Mouse (Mus musculus): Measurements from ENCODE around the gene Vpreb1.
A peak's percentile ranks its signal among the peaks of the same experiment; 100 is the strongest.
"Not testable (repeated sequence)": the region's sequence is repeated elsewhere in the genome, so short reads cannot be mapped to it uniquely, and the experiment has no call there.

Gene Vpreb1

DNA sequence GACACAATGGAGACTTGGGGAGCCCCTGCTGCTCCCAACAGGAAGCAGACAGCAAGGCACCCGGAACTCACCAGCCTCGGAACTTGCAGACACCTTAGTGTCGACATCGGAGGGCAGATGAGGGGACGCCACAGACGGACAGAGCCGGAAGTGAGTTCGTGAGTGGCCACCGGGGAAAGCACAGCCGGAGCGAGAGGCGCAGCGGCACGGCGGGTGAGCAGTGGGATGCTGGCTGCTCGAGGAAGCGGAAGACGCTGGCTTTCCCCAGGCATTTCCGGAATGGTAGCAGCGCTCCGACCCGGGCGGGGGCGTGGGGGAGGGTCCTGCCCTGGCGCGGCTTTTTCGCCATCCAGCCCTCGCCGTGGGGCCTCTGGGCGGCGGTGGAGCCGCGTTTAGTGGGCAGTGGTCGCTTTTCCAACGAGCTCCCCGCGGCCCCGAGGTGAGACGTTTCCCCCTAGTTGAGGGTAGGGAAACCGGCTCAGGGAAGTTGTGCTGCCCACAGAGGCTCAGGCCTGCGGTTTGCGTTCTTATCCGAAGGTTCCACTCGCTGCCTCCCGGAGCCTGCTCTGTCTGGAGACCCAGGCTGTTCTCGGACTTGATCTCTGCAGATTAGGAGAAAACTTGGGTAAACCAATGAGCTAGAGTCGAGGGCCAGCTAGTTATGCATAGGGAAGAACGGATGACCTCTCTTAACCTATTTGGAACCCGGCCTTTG is at the start of gene Vpreb1, which contains the start of gene Top3b:
Gene Vpreb1, minus strand, starts transcription at position 227 of the 715 bp plus-strand sequence.
Gene Top3b, plus strand, starts transcription at position 120 of the 715 bp plus-strand sequence.
- peak; percentile 95 for DNase-seq (ENCODE audit: extremely low spot score)

DNA sequence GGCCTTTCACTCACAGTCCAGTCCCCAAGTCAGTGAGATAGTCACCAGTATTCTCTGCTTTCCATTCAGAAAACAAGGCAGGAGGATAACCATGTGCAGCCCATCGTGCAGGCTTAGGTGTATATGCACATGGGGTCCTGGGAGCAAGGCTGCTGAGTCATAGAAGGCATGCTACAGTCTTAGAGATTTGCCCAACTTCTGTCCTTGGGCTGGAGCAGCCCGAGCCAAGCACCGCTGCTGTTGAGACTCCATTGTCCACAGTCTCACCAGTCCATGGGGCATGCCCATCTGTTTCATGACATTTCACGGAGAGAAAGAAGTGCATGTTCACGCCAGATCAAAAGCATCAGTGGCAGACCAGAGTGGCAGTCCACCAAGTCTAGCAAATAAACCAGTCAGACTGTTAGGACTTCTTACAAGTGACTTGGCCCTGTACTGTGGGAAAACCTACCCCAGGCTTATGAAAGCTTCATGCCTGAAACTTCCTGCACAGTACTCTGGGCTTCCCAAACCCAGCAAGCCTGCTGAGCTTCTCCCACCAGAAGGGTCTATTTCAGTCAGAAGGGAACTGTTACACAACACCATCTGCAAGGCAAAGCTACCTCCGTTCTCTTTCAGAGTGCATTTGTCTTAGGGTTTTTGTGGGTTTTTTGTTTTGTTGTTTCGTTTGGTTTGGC is 47.9 kb upstream of the Vpreb1 start:
- DNase-seq (ENCODE audit: extremely low spot score), result no peak

DNA sequence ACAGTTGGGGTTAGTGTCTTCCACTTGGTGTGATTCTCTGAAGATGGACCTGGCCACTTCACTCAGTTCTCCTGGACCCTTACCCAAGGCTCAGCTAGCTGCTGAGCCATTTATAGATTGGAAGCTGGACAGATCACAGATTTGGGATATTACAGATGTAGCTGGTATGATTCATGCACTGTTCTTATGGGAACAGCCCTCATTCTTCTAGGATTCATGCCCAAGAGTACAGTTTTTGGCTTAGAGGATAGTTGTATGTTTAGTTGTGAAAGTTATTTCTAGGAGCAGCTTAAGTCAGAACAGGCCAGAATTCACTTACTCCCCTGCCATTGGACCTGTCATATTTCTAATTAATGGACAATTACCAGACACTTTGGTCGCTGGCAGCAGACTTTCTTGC is 42.8 kb upstream of the Vpreb1 start:
- DNase-seq (ENCODE audit: extremely low spot score), result no peak

DNA sequence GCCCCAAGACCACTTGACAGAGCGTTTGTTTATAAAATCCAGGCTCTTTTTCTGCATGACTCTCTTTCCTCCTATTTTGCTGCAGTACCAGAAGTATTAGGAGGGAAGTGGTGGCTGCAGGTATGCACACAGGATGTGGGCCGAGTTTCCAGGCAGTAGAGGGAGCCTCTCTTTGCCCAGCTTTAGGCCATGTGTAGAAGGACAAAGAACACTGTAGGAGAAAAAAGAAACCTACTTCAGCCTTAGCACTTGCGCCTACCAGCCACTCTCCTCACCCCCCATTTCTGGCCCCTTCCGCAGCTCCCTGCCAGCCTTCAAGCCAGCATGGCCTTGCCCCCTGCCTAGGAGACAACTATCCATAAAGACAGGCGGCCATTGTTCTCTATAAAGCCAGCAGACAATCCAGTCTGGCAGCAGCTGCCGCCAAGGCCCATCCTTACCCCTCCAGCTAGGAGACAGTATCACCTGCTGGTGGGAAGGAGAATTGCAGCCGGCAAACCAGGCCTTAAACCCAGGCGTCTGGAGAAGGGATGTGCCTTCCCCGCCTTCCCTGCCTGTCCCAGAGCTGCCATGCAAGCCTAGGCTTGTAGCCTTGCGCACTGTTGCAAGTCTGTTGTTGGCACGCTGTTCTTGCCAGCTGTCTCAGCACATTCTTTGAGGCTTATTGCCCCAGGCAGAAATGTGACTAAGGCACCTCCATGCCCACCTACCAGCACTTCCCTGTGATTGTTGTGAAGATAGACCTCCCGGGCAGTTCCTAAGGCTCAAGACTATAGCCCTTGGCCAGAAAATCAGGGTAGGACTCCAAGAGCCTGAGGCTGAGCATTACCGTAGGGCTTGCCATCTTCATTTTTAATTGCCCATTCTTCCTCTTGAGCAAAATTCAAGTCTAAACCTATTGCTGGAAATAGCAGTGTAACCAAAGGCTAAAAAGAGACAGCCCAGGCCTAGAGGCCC is 41.3 kb upstream of the Vpreb1 start:
- DNase-seq (ENCODE audit: extremely low spot score), result peak; percentile 83

DNA sequence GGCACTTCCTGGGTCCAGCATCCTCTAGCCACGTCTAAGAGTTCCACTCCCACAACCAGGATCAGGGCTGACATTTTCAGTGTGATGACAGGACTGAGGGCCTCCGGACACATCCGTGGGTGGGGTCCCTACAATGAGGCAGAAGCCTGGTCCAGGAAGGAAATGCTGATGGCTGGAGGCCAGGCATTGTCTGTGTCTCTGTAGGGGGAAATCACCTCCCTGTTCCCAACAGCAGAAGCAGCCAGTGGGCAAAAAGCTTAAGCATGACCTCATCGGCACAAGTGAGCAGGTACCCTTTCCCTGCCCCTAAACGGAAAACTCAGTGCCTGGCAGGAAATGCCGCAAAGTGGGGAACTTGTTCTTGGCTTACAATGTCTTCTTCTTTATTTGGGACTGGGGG is 37.2 kb upstream of the Vpreb1 start:
- no peak for DNase-seq (ENCODE audit: extremely low spot score)

DNA sequence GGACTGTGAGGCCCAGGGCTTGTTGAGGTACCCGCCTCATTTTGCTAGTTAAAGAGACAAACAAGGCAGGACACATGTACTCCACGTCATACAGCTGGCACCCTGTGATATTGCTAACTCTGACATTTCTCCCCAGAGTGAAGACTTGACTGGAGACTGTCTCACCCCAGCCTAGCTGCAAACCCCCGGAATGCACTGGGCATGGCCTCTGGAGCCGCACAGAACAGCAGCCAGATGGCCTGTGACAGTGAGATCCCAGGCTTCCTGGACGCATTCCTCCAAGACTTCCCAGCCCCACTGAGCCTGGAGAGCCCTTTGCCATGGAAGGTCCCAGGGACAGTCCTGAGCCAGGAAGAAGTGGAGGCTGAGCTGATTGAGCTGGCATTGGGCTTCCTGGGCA is 32.5 kb upstream of the Vpreb1 start:
- DNase-seq (ENCODE audit: extremely low spot score), result no peak

DNA sequence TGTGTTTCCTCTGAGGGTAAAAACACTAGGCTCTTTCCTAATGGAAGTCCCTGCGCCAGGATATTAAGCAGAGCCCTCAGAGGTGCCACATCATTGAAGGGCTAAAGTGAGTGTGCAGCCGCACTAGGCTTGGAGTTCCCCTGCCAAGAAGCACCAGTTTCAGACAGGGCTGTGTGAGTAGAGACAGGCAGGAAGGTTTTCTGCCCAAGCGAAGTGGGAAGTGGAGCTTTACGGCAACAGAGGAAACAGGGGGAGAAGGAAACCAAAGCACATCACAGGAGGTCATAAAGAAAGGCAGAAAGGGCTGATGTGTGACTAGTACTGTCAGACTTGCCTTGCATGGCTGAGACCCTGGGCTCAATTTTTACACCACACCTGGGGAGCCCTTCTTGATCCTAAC is 31.7 kb upstream of the Vpreb1 start:
- no peak for DNase-seq (ENCODE audit: extremely low spot score)

DNA sequence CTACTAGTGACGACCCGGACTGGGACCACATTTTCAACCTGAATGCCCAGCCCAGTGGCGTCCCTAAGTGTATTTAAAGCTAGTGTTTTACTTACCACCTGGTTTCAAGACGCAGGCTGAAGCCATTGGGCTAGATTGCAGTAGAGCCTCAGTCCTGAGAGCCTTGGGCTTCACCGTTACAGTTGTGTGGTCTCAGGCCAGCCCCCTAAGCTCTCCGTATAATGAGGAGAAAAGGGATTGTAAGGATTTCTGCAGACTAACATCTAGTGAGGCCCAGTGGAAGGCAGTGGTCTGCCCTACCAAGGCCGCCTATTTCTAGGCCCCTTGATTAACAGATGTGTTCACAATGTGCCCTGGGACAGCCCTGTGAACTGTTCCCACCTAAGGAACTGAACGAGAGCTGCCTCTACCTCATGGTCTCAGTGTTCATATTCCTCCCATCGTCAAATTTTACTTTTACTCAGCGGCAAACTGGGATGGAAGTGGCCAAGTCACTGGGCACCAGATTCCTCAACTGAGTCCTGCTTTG is 26.5 kb upstream of the Vpreb1 start:
- DNase-seq (ENCODE audit: extremely low spot score), result peak; percentile 8

DNA sequence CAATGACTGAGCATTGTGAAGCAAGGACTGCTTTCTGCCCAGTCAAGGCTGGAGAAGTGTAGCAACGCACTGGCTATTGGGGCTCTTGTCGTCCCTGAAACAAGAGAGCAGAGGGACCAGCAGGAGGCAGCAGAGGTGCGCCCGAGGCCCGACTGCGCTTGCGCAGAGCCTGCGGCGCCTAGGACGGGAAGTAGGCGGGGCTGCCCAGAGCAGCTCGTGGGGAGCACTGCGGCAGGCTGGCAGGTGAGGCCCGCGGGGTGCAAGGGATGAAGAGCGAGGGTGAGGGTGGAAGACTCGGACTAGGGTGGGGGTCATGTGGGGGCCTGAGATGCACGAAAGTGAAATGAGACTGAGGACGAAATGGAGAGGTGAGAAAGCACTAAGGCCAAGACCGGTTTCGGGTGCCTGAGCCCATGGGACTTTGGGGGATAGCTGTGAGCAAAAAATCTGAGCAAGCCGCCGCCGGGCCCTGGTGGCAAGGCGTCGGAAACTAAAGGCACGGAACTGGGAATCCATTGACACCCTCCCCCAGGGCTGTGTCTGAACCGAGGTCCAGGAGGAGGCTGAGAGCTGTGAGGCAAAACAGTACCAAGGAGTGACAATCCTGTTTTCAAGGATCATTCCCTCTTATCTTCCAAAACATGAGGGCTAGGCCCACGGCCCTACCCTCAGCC is 25.9 kb upstream of the Vpreb1 start, which contains the start of gene Ppm1f:
Gene Ppm1f, plus strand, starts transcription at position 88 of the 674 bp plus-strand sequence.
- DNase-seq (ENCODE audit: extremely low spot score), result peak; percentile 94

DNA sequence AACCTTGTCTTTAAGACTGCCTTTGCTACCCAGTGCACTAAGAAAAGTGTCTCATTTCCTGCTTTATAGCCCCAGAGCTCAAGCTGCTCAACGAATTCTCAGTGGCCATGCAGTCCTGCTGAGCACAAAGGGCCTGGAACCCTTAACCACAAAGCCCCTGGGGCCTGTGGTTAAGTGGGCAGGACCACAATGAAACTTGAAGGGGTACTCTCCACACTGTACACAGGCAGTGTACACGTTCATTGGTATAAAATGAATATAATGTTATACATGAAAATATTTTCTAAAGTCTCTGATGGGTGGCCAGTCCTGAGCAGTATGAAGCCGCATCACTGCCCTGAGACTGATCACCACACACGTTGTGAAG is 25.4 kb upstream of the Vpreb1 start:
- no peak for DNase-seq (ENCODE audit: extremely low spot score)

DNA sequence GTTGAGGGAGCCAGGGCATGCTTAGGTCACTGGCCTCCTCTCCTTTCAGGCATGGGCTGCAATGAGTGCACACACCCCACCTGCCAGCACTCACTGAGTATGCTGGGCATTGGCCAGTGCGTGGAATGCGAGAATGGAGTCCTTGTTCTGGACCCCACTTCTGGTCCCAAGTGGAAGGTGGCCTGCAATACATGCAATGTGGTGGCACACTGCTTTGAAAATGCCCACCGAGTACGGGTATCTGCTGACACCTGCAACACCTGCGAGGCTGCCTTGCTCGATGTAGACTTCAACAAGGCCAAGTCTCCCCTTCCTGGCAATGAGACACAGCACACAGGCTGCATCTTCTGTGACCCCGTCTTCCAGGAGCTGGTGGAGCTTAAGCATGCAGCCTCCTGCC is 21.7 kb upstream of the Vpreb1 start:
- DNase-seq (ENCODE audit: extremely low spot score), result no peak

DNA sequence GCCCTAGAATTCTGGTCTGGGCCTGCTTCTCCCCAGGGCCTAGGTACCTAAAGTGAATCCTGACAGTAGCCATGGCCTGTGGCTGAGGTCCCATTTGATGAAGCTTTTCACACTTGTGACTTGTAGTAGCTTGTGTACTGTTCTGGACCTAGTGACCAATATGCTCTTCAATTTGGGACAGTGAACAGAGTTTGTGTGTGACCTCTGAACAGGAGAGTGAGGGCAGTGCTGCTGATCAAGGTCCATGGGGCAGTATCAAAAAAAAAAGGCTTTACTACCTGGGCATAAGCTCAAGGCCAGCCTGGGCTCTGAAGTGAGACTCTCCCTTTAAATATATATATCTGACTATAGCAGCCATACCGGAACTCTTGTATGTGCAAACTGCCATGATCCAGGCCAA is 17.7 kb upstream of the Vpreb1 start:
- DNase-seq (ENCODE audit: extremely low spot score), result no peak

DNA sequence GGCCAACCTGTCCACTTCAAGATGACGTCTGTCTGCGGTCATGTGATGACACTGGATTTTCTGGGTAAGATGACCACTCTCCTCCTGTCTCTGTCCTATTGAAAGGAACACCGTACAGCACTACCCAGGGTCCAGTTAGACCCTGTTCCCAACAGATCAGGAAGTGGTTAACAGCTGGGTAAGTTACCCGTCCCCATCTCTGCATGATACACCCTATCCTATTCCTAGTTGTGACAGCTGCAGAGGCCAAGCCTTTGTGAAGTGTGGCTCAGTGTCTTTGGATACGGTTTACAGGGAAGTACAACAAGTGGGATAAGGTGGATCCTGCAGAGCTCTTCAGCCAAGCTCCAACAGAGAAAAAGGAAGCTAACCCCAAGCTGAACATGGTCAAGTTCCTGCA is 8.4 kb upstream of the Vpreb1 start:
- no peak for DNase-seq (ENCODE audit: extremely low spot score)

DNA sequence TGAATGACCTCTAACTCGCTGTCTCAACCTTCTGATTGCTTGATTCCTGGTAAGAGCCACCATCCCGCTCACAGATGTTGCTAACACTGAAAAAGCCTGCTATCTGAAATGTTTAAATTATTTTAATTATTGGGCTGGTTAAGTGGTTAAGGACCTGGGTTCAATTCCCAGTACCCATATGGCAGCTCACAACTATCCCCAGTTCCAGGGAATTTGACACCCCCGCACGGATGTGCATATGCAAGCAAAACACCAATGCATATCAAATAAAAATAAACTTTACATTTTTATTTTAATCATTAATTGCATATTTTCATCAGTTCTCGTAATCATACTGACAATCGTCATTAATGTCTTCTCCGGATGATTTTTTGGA is 414 bp downstream of the Vpreb1 start:
- DNase-seq (ENCODE audit: extremely low spot score), result no peak

DNA sequence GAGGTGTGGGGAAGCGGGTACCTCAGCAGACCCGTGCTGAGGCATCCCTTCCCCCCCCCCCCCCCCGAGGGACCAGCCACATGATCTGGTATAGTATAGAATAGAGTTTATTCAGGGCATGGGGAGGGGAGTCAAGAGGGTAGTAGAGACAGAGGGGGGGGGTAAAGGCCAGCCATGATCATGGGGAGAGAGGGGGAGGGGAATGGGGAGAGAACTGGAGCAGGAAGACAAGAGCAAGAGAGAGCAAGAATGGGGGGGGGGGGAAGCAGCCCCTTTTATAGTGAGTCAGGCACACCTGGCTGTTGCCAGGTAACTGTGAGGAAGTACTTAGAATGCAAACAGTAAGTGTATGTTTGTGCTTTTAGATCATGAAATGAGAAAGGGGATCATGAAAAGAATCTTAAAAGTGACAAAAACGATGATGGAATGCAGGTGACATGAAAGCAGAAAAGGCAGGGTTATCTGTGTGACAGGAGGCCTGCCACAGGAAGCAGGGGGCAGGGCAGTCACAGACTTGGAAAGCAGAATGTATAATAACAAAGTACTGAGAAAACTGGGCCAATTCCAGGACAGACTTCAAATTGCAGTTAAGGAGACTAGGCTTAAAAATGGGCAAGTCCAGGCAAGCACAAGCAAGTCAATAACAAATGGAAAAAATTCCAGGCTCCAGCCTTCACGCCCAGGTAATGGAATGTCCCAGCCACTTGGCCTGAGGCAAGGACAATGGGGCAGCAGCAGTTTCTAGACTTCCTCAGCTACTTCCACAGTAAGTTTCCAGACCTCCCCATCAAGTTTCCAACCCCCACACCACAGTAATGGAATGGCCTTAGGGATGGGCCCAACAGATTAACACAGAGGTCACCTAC is 4.7 kb downstream of the Vpreb1 start:
- DNase-seq (ENCODE audit: extremely low spot score), result peak; percentile 8

DNA sequence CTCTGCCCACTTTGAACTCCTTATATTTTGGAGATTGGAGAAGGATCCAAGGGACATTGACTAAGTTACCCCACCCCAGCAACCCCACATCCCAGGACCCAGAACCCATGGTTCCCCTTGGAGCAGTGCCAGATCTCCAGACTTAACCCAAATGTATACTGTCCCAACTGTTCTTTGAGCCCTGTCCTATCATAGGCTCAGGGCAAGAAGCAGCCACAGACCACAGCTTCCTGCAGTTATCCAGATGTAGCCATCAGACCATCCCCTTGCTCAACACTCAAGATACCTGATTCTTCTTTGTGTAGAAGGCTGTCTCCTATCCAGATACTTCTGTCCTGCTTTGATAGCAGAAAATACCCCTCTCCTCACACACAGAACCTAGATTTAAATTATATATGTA is 5.4 kb downstream of the Vpreb1 start:
- DNase-seq (ENCODE audit: extremely low spot score), result no peak

DNA sequence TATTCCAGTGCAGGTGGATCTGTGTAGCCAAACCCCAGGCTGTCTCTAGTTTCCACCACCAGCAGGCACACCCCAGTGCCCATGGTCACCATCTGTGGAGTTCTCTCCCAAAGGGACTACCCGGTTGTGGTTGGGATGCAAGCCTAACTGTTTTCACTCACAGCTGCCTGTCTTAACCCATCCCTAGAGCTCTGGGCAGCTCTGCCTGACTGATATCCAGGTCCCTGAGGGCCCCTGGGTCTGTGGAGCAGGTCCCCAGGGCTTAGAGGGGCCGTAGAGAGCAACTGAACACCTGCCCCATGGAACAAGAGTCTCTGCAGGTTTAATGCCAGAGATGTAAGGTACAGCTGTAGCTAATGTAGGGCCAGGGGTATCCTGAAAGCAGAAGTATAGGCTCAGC is 6.7 kb downstream of the Vpreb1 start, which contains the start of gene Igll1:
Gene Igll1, minus strand, starts transcription at position 8 of the 400 bp plus-strand sequence.
- no peak for DNase-seq (ENCODE audit: extremely low spot score)

DNA sequence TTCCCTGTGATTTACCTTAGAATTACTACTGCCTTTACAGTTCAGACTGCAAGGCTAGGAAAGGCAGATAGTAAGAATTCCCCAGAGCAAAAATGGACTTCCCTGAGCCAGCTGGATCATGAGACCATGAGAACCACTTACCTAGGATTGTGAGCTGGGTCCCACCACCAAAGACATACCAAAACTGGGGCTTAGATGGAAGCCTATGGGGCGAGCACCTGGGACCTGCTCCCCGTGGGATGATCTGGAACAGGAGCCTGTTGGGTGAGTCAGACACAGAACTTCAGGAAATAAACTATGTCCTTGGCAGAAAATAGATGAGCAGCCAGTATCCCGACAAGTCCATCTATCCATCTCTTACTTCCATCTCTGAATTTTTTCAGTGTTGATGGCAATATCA is 8.4 kb downstream of the Vpreb1 start:
- no peak for DNase-seq (ENCODE audit: extremely low spot score)

DNA sequence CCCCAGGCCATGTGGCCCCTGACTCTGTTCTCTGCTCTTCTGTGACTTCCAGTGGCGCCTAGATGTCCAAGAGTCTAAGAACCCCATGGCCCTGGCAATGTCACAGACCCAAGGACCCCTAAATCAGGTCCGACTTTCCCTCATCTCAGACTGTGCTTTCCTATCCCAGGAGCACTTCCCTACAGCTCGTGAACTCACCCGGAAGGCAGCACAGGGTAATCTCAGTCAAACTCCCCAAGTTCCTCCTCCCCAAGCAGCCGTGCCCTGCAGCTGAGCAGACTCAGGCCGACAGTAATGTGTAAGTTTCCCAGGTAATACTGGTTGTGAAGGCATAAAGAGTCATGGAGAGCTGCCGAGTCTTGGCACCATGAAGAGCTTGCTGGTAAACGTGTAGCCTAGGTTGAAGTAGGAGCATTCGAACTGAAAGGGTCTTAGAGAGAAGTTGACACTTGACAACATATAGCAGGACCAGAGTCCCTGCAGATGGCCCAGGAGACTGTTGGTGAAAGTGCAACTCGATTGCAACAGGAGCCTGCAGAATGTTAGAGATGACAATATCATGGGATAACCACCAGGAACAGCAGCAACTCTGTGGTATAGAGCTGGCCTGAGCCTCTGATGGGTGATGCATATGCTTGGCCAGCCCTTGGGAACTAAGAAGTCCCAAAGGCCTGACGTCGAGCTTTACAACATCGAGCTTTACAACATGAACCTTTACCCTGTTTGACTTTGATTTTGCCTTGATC is 13.7 kb downstream of the Vpreb1 start:
- DNase-seq (ENCODE audit: extremely low spot score), result no peak

DNA sequence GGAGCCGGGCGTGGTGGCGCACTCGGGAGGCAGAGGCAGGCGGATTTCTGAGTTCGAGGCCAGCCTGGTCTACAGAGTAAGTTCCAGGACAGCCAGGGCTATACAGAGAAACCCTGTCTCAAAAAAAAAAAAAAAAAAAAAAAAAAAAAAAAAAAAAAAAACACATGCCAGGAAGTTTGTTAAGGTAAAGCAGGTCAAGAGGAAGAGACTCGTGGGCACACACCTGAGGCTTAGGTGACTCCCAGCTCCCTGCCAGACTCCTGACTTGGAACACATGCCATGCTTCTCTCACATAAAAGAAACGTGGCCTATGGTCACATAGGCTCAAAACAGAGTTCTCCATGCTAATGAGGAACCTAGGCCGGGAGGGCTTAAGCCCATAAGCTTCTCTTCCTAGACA is 14.6 kb downstream of the Vpreb1 start:
- DNase-seq (ENCODE audit: extremely low spot score), result not testable (repeated sequence)
